Mouse (Mus musculus) kidney, postnatal 0 days (tissue): ENCODE data around the gene Smyd2. TPM values are rescaled to one million over a fixed set of nuclear protein-coding genes. Genes with fewer than 3 reads are reported as not detected.
A peak's percentile ranks its signal among the peaks of the same experiment; 100 is the strongest.

ENCODE experiments used
- ATAC-seq: fragments of 200-750 bp; cut with Nextera tagmentation; replicated peaks from 2 replicates; pipeline ENCODE4 v1.8.0; 2017; ENCODE audit warnings: low read depth, moderate number of reproducible peaks, moderate TSS enrichment, moderate library complexity; ENCODE audit not compliant: low FRiP score
- DNase-seq: peaks from one replicate; pipeline ENCODE4 v3.0.0-alpha.2; 2016; ENCODE audit warnings: low spot score
- H3K27ac ChIP-seq: fragments of 300-500 bp; sonication (generic); 2 replicates; pipeline ENCODE4 v1.5.1; 2014; ENCODE audit warnings: mild to moderate bottlenecking
- H3K27me3 ChIP-seq: fragments of 300-500 bp; sonication (generic); 2 replicates; pipeline ENCODE4 v1.6.1; 2014; ENCODE audit warnings: low read length, mixed read lengths; ENCODE audit not compliant: insufficient read depth
- H3K36me3 ChIP-seq: fragments of 300-500 bp; sonication (generic); 2 replicates; pipeline ENCODE4 v1.6.1; 2014; ENCODE audit warnings: low read length, mixed read lengths; ENCODE audit not compliant: insufficient read depth
- H3K4me1 ChIP-seq: fragments of 300-500 bp; sonication (generic); replicated peaks from 2 replicates; pipeline ENCODE4 v1.6.1; 2014; ENCODE audit warnings: antibody characterized with exemption, low read length, mixed read lengths; ENCODE audit not compliant: insufficient read depth
- H3K4me2 ChIP-seq: fragments of 300-500 bp; sonication (generic); 2 replicates; pipeline ENCODE4 v1.6.1; 2014; ENCODE audit warnings: mild to moderate bottlenecking, low read length, moderate library complexity, mixed read lengths
- H3K4me3 ChIP-seq: fragments of 300-500 bp; sonication (generic); replicated peaks from 2 replicates; pipeline ENCODE4 v1.5.1; 2014; ENCODE audit warnings: low read depth, low read length
- H3K9ac ChIP-seq: fragments of 300-500 bp; sonication (generic); 2 replicates; pipeline ENCODE4 v1.6.1; 2014; ENCODE audit warnings: low read depth, low read length
- H3K9me3 ChIP-seq: fragments of 300-500 bp; sonication (generic); replicated peaks from 2 replicates; pipeline ENCODE4 v1.6.1; 2016; ENCODE audit warnings: low read length, inconsistent platforms, mixed read lengths
- CTCF ChIP-seq: IDR thresholded peaks from 2 replicates; pipeline ENCODE4 v1.5.1; 2016; ENCODE audit warnings: antibody characterized with exemption, low read depth, mild to moderate bottlenecking, moderate library complexity
- WGBS: fragments of 180-500 bp; shearing (Covaris S2); extraction: QIAGEN DNeasy Blood & Tissue Kit; methylation state at CpG from one replicate; pipeline ENCODE4 v1.1.7; 2014; 5-methylcytosine and 5-hydroxymethylcytosine counted together
- polyA plus RNA-seq: library from polyadenylated mRNA; unstranded; fragments of >200 nt; fragmentation: Nextera tagmentation; extraction: Ambion mirVana; gene quantifications from 2 replicates; pipeline ENCODE4 v1.2.1, GENCODE M21; 2015

Smyd2 gene
- polyA plus RNA-seq, 1 experiment from 2014 or later = 70.4 TPM

GRCm38 (mm10) chr1:189875439-189875861 is 46.7 kb downstream of the Smyd2 start:
- Histone ChIP-seq H3K36me3 (peaks cover 27% of the 10 kb centered on the region; the same call in 1 of the 2 replicates), H3K27ac (peak overlapping the region; percentile 54; the same call in 1 of the 2 replicates), H3K27me3 (no peaks in the 10 kb centered on the region), H3K9me3 (no peaks in the 10 kb centered on the region), H3K4me3 (no peak overlapping the region), H3K4me1 (peaks cover 4% of the 10 kb centered on the region; the same call in 1 of the 2 replicates), H3K9ac (no peak overlapping the region), H3K4me2 (no peak overlapping the region)
- TF ChIP-seq CTCF = no peak
- DNase-seq (peak; percentile 44), ATAC-seq (no peak)
- WGBS = 16% methylated on average over 6 of the region's 6 CpGs

GRCm38 (mm10) chr1:189873591-189873990 is 48.6 kb downstream of the Smyd2 start:
- no peaks in the 10 kb centered on the region for H3K9me3 ChIP-seq
- no peak overlapping the region for H3K4me2 ChIP-seq
- H3K27me3 ChIP-seq = no peaks in the 10 kb centered on the region
- DNase-seq (no peak), ATAC-seq (no peak)
- H3K4me1 ChIP-seq = no peaks in the 10 kb centered on the region; the same call in 1 of the 2 replicates
- 87% methylated on average over 8 of the region's 8 CpGs for WGBS
- peaks cover 29% of the 10 kb centered on the region; the same call in 1 of the 2 replicates for H3K36me3 ChIP-seq
- no peak overlapping the region for H3K27ac ChIP-seq
- no peak for TF ChIP-seq CTCF
- no peak overlapping the region for H3K9ac ChIP-seq
- no peak overlapping the region for H3K4me3 ChIP-seq

GRCm38 (mm10) chr1:189872050-189872449 is 50.1 kb downstream of the Smyd2 start:
- no peak overlapping the region for H3K27ac ChIP-seq
- no peaks in the 10 kb centered on the region for H3K9me3 ChIP-seq
- H3K27me3 ChIP-seq = no peaks in the 10 kb centered on the region
- no peak overlapping the region for H3K4me2 ChIP-seq
- no peak for DNase-seq
- 75% methylated on average over 4 of the region's 4 CpGs for WGBS
- H3K9ac ChIP-seq = no peak overlapping the region
- no peak for TF ChIP-seq CTCF
- no peak overlapping the region for H3K4me3 ChIP-seq
- ATAC-seq = no peak
- H3K36me3 ChIP-seq = peaks cover 29% of the 10 kb centered on the region; the same call in 1 of the 2 replicates
- H3K4me1 ChIP-seq = peaks cover 9% of the 10 kb centered on the region; the same call in 1 of the 2 replicates

- DNase-seq (no peak), ATAC-seq (no peak)
- WGBS = 85% methylated on average over 8 of the region's 8 CpGs
- Histone ChIP-seq H3K9me3 (no peaks in the 10 kb centered on the region), H3K27ac (no peak overlapping the region), H3K4me3 (no peak overlapping the region), H3K27me3 (no peaks in the 10 kb centered on the region), H3K4me1 (peaks cover 12% of the 10 kb centered on the region; the same call in 1 of the 2 replicates), H3K36me3 (peaks cover 30% of the 10 kb centered on the region; the same call in 1 of the 2 replicates), H3K4me2 (no peak overlapping the region), H3K9ac (no peak overlapping the region)
- no peak for TF ChIP-seq CTCF
These were observed 50.5 kb downstream of the Smyd2 start for GRCm38 (mm10) chr1:189871625-189872024.

- Histone ChIP-seq H3K4me3 (no peak overlapping the region), H3K27ac (no peak overlapping the region), H3K27me3 (no peaks in the 10 kb centered on the region), H3K36me3 (peaks cover 32% of the 10 kb centered on the region; the same call in 1 of the 2 replicates), H3K9me3 (no peaks in the 10 kb centered on the region), H3K9ac (no peak overlapping the region), H3K4me1 (peaks cover 12% of the 10 kb centered on the region; the same call in 1 of the 2 replicates), H3K4me2 (no peak overlapping the region)
- peak; percentile 30; the same call in 1 of the 2 replicates for TF ChIP-seq CTCF
- whole genome bisulfite sequencing = 82% methylated on average over 8 of the region's 8 CpGs
- DNase-seq (no peak), ATAC-seq (no peak)
These were observed 51.6 kb downstream of the Smyd2 start for GRCm38 (mm10) chr1:189870539-189870938.

GRCm38 (mm10) chr1:189869651-189870270 is 52.4 kb downstream of the Smyd2 start:
- no peak overlapping the region for H3K4me2 ChIP-seq
- WGBS = 86% methylated on average over 18 of the region's 18 CpGs
- no peaks in the 10 kb centered on the region for H3K27me3 ChIP-seq
- peak; percentile 48; the same call in 1 of the 2 replicates for TF ChIP-seq CTCF
- no peak for DNase-seq
- H3K27ac ChIP-seq = no peak overlapping the region
- ATAC-seq = no peak
- peaks cover 12% of the 10 kb centered on the region; the same call in 1 of the 2 replicates for H3K4me1 ChIP-seq
- peaks cover 32% of the 10 kb centered on the region; the same call in 1 of the 2 replicates for H3K36me3 ChIP-seq
- no peak overlapping the region for H3K9ac ChIP-seq
- no peaks in the 10 kb centered on the region for H3K9me3 ChIP-seq
- no peak overlapping the region for H3K4me3 ChIP-seq
